Mouse (Mus musculus) 3T3-L1 (cell line): ENCODE measurements around the gene Per1.
A peak's percentile ranks its signal among the peaks of the same experiment; 100 is the strongest.

Experiments used
- DNase-seq: peaks from one replicate; pipeline ENCODE4 v3.0.0-alpha.2; 2015; ENCODE audit warnings: low read depth, low spot score

The Per1 gene

GRCm38 (mm10) chr11:69080855-69081222 is 14.2 kb upstream of the Per1 start:
- DNase-seq: no peak

GRCm38 (mm10) chr11:69081613-69082012 is 13.4 kb upstream of the Per1 start:
- DNase-seq: no peak

- DNase-seq: no peak
Measured at GRCm38 (mm10) chr11:69085608-69086007, 9.4 kb upstream of the Per1 start.

GRCm38 (mm10) chr11:69086390-69086789 is 8.6 kb upstream of the Per1 start:
- DNase-seq: no peak

- no peak for DNase-seq
Measured at GRCm38 (mm10) chr11:69087082-69087481, 7.9 kb upstream of the Per1 start.

GRCm38 (mm10) chr11:69087597-69087996 is 7.4 kb upstream of the Per1 start:
- DNase-seq: no peak

GRCm38 (mm10) chr11:69088103-69088855 is 6.7 kb upstream of the Per1 start, which contains the start of gene Vamp2:
Gene Vamp2, plus strand, starts transcription at chr11:69088490.
- peak; percentile 71 for DNase-seq

- DNase-seq: no peak
Measured at GRCm38 (mm10) chr11:69088856-69089615, 6.0 kb upstream of the Per1 start.

- no peak for DNase-seq
Measured at GRCm38 (mm10) chr11:69089616-69090290, 5.3 kb upstream of the Per1 start.

GRCm38 (mm10) chr11:69090367-69090766 is 4.7 kb upstream of the Per1 start:
- DNase-seq: no peak

GRCm38 (mm10) chr11:69091566-69092385 is 3.2 kb upstream of the Per1 start:
- DNase-seq: no peak

- DNase-seq: peak; percentile 89
Measured at GRCm38 (mm10) chr11:69092386-69092751, 2.6 kb upstream of the Per1 start.

GRCm38 (mm10) chr11:69092871-69093270 is 2.1 kb upstream of the Per1 start:
- peak; percentile 43 for DNase-seq

GRCm38 (mm10) chr11:69093856-69094255 is 1.2 kb upstream of the Per1 start:
- peak; percentile 59 for DNase-seq

GRCm38 (mm10) chr11:69095511-69096231 is 654 bp downstream of the Per1 start:
- peak; percentile 72 for DNase-seq

- peak; percentile 88 for DNase-seq
Measured at GRCm38 (mm10) chr11:69096360-69096986, 1.5 kb downstream of the Per1 start.

- DNase-seq: peak; percentile 98
Measured at GRCm38 (mm10) chr11:69096987-69097900, 2.2 kb downstream of the Per1 start.

- no peak for DNase-seq
Measured at GRCm38 (mm10) chr11:69098039-69098761, 3.2 kb downstream of the Per1 start.

GRCm38 (mm10) chr11:69098762-69099091 is 3.7 kb downstream of the Per1 start:
- peak; percentile 96 for DNase-seq
